Mouse (Mus musculus) brain, embryonic 18.5 days (tissue): Measurements from ENCODE around the gene Uck2.

Experiments used
- DNase-seq: peaks from one replicate; pipeline ENCODE4 v3.0.0-alpha.2; 2012; ENCODE audit warnings: low read depth, low spot score

Uck2 gene

GRCm38 (mm10) chr1:167212710-167213109 lies 72.4 kb downstream of the Uck2 start:
- no peak for DNase-seq

- DNase-seq, result peak; percentile 37
These were observed 73.0 kb downstream of the Uck2 start for GRCm38 (mm10) chr1:167211979-167212614.

GRCm38 (mm10) chr1:167208816-167209215 lies 76.3 kb downstream of the Uck2 start:
- no peak for DNase-seq

GRCm38 (mm10) chr1:167205177-167205750 lies 79.9 kb downstream of the Uck2 start:
- no peak for DNase-seq

GRCm38 (mm10) chr1:167204421-167204820 lies 80.7 kb downstream of the Uck2 start:
- no peak for DNase-seq

GRCm38 (mm10) chr1:167194766-167195165 lies 90.4 kb downstream of the Uck2 start:
- DNase-seq, result peak; percentile 22

- no peak for DNase-seq
These were observed 97.3 kb downstream of the Uck2 start for GRCm38 (mm10) chr1:167187791-167188190.

- no peak for DNase-seq
These were observed 103.1 kb downstream of the Uck2 start for GRCm38 (mm10) chr1:167181919-167182616.
